Mouse (Mus musculus) heart, adult 10 weeks (tissue): ENCODE data around the gene Lrp3. TPM values are rescaled to one million over a fixed set of nuclear protein-coding genes. Genes with fewer than 3 reads are reported as not detected.

Experiments
- polyA plus RNA-seq: library from polyadenylated mRNA; stranded (reverse); fragments of 350-450 nt; fragmentation: Illumina TruSeq; extraction: RNeasy Lipid Tissue Mini Kit (QIAGEN cat#74804); gene quantifications from one replicate; pipeline ENCODE4 v1.2.3, GENCODE M21; 2014; ENCODE audit warnings: low read depth, low replicate concordance

Gene Lrp3
- polyA plus RNA-seq = 8.7 TPM

GRCm38 (mm10) chr7:35215225-35215624, at the start of gene Lrp3:
Gene Lrp3, minus strand, starts transcription at chr7:35215498.

GRCm38 (mm10) chr7:35185889-35186569, 29.3 kb downstream of the Lrp3 start, which contains the start of gene Slc7a10:
Gene Slc7a10, plus strand, starts transcription at chr7:35186385.

Other genes starting within 250 kb of the Lrp3 start
- gene Cebpg, start 158.9 kb downstream of the Lrp3 start, polyA plus RNA-seq = 14.5 TPM
- 6.9 TPM for gene Cebpa, start 96.2 kb downstream of the Lrp3 start, polyA plus RNA-seq
- 0.68 TPM for gene Slc7a10, start 29.1 kb downstream of the Lrp3 start, polyA plus RNA-seq
- 11.2 TPM for gene Gpatch1, start 102.9 kb upstream of the Lrp3 start, polyA plus RNA-seq
- gene Rhpn2, start 118.7 kb upstream of the Lrp3 start, polyA plus RNA-seq = 4.0 TPM
- 2.5 TPM for gene Faap24, start 181.3 kb upstream of the Lrp3 start, polyA plus RNA-seq
- gene Cep89, start 181.5 kb upstream of the Lrp3 start, polyA plus RNA-seq = 14.3 TPM
- gene Slc7a9, start 233.3 kb upstream of the Lrp3 start, polyA plus RNA-seq = not detected